Mouse (Mus musculus) right cerebral cortex, postnatal 14 days (tissue): Measurements from ENCODE around the gene Acyp2.
"Not testable (repeated sequence)": the region's sequence is repeated elsewhere in the genome, so short reads cannot be mapped to it uniquely, and the experiment has no call there.

Experiments used
- DNase-seq: peaks from one replicate; pipeline ENCODE4 v3.0.0; 2022

Gene Acyp2

DNA sequence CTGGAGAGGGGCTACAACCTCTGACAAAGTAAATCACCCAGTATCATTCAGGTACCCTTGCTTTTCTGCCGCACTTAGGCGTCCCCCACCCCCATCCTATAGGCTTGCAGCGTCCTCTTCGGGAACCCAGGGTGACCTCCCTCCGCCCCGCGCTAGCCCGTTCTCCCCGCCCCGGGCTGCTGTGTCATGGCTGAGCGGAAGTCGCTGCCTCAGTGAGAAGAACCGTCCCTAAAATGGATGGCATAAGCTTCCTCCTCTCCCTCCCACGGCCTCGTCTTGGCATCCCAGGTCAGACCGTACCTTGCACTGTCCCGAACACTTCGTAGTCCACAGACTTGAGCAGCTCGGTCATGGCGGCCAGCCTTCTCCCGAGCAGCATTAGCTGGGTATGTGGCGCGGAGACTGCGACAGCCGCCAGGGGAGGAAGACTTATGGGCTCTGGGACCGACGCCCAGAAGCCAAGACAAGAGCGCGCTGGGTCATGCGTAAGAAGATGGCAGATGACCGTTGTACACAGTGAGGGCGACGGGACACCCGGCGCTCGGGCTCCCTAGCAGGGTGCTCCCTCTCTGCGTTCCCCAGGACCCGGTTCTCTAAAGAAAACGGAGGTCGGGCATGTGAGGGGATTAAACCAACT, at the start of gene Acyp2:
Acyp2 (minus strand) TSS at position 587 of the 637 bp plus-strand sequence.
- peak; percentile 75 for DNase-seq

DNA sequence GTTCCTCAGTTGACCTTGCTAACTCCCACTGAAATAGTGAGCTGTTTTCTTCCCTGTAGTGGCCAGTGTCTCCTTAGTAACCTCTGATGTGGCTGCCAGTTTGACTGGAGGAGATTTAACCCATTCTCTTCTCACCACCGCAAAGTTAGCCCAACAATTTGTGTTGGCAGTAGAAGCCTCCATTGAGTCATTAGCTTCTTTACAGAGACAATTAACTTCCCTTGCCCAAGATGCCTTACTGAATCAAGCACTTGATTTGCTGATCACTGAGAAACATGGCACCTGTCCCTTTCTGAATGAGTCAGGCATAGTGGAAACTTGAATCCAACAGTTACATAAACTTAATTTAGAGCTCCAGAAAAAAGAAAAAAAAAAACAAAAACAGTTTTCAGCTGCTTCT, 40.0 kb upstream of the Acyp2 start:
- no peak for DNase-seq

- DNase-seq = peak; percentile 19
Measured at GRCm38 (mm10) chr11:30676086-30676485, 26.7 kb upstream of the Acyp2 start.

GRCm38 (mm10) chr11:30672719-30673118, 23.3 kb upstream of the Acyp2 start:
- DNase-seq = no peak

- DNase-seq = no peak
Measured at GRCm38 (mm10) chr11:30663001-30663400, 13.6 kb upstream of the Acyp2 start.

DNA sequence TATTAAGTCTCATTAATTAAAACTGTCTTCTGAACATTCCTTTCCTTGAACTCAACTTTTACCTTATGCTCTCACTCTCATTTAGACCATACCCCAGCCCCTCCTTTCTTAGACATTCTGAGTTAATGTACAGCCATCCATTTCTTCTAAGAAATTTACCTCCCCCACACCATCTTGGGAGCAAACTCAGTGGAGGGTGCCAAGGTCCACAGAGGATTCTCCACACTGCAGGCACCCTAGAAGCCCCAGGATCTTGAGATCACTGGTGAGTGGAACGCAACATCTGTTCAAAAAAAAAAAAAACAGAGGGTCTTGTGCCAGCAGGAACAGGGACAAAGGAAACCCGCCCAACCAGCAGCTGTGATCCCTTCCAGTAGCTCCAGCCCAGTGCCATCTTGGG, 13.2 kb upstream of the Acyp2 start:
- DNase-seq = no peak

DNA sequence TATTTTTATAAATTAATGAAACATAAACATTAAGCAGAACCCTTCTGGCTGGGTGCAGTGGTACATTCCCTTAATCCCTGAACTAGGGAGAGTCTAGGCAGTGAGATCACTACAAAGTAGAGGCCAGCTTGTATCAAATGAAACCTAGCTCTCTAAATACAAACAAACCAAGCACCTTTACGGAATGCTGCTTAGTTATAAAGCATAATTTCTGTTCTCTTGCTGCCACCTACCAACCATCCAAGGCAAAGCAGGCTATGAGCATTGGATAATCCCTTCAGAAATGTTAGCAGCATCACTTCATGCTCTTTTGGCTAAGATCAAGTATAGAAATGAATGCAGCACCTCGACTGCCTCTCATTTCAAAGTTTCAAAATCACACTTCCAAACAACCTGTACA, 7.7 kb upstream of the Acyp2 start:
- peak; percentile 12 for DNase-seq

DNA sequence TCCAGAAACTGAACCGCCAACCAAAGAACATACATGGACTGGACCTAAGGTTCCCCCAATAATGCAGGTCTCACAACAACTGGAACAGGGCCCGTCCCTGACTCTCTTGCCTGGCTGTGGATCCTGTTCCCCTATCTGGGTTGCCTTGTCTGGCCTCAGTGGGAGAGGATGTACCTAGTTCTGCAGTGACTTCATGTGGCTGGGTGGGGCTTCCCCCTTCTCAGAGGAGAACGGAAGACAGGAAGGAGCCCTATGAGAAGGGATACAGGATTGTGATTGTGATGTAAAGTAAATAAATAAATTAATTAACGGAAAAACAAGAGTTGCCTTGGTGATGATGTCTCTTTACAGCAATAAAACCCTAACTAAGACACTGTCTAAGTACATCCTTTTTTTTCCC, 6.7 kb upstream of the Acyp2 start:
- no peak for DNase-seq

DNA sequence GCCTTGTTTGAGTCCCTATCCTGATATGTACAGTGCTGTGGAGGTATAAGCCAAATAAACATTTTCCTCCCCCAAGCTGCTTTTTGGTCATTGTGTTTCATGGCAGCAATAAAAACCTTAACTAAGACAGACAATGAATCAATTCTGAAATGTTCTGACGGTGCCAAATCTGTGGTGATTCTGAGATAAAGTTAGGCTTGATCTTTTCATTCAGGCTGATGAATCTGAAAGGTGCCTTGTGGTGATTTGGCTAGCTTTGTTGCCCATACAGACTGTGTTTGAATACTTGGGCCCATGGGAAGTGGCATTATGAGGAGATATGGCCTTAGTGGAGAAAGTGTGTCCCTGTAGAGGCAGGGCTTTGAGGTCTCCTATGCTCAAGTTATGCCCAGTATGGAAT, 1.0 kb upstream of the Acyp2 start:
- DNase-seq = no peak

- DNase-seq = no peak
Measured at GRCm38 (mm10) chr11:30635674-30636073, 13.7 kb downstream of the Acyp2 start.

GRCm38 (mm10) chr11:30630514-30630913, 18.9 kb downstream of the Acyp2 start:
- no peak for DNase-seq

- no peak for DNase-seq
Measured at GRCm38 (mm10) chr11:30623218-30623617, 26.2 kb downstream of the Acyp2 start.

- not testable (repeated sequence) for DNase-seq
Measured at GRCm38 (mm10) chr11:30621386-30622363, 27.7 kb downstream of the Acyp2 start.

GRCm38 (mm10) chr11:30618235-30618634, 31.2 kb downstream of the Acyp2 start:
- DNase-seq = no peak

- DNase-seq = no peak
Measured at GRCm38 (mm10) chr11:30617571-30618097, 31.8 kb downstream of the Acyp2 start.

DNA sequence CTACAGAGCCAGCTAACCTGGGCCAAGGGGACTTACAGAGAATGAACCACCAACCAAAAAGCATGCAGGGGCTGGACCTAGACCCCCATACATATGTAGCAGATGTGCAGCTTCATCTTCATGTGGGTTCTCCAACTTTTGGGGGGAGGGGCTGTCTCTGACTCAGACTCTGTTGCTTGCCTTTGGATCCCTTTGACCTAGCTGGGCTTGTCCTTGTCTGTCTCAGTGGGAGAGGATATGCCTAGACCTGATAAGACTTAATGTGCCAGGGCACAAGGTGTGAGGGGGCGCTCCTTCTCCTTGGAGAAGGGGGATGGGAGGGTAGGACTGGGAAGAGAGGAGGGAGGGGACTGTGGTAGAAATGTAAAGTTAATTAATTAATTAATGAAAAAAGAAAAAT, 33.4 kb downstream of the Acyp2 start:
- no peak for DNase-seq

DNA sequence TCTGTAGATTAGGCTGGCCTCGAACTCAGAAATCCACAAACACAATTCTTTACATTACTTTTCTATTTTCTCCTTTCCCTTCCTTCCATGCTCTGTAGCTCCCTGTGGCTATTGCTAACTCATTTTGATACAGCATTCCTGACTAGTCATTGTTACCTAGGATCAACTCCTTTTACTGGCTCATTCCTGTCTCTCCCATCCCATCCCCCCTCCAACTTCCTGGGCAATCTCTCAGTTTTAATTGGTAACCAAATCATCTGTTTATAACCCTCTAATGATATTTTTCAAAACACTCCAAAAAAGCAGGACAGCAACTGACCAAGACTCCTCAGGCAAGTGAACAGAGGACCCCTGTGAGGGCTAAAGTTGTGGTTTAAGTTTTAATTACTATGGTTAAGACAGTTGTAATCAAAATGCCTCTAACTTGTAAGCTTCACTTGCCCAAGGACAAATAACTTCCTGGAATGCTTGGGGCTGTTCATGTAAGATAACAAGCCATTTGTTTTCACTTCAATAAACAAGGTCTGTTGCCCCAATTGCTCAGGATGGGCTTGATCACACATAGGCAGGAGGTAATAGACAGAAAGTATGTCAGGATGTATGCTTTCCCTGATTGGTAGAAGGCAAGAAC, 35.4 kb downstream of the Acyp2 start:
- no peak for DNase-seq

DNA sequence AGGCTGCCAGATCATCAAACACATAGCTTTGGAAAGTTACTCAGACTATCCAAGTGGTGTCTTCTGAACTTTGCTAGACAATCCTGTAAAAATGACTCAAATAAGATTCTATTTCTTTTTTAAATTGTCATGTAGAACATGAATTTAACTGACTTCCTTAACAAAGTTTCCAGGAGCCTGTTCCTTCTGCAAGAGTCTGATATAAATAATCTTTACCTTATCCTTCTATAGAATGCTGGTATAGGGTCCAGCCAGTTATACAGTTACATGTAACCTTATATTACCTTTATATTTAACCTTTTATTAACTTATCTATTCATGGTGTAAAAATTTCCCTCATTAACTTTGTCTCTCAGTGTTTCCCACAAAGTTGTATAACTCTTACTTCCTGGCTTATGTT, 36.7 kb downstream of the Acyp2 start:
- DNase-seq = no peak

GRCm38 (mm10) chr11:30609247-30609646, 40.1 kb downstream of the Acyp2 start:
- no peak for DNase-seq

DNA sequence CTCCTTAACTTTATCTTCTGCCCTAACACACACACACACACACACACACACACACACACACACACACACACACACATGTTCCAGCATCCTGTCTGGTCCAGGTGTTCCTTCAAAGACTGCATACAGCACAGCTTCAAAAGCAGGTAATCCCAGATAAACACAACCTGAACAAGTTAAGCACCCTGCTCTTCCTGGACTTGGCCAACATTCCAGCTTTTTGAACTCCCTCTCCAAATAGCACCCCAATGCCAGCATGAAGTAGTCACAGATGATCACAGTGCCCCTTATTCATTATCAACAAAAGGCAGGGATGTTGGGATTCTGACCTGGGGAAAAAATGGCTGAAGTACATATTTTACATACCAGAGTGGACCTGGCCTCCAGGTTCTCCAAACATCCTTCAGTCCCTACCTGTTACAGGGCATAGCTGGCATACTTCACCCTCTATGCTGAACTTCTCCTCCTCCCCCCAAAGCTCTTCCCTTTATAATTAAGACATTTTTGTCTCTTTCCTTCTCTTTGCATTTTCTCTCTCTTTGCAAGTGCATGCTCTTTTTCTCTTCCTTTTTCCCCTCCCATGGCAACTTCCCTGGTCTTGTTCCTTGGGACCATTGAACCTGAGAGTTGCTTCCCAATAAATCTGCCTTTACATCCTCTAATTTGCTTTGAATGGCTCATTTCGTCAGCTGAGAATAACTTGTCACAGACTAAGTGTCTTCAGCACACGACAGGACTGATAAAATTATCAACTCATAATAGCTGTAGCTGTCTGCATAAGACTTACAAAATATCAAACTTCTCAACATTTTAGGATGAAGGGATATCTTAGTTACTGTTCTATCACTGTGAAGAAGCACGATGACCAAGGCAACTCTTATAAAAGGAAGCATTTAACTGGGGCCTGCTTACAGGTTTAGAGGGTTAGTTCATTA, 41.5 kb downstream of the Acyp2 start:
- no peak for DNase-seq

- DNase-seq = no peak
Measured at GRCm38 (mm10) chr11:30597259-30597658, 52.1 kb downstream of the Acyp2 start.

DNA sequence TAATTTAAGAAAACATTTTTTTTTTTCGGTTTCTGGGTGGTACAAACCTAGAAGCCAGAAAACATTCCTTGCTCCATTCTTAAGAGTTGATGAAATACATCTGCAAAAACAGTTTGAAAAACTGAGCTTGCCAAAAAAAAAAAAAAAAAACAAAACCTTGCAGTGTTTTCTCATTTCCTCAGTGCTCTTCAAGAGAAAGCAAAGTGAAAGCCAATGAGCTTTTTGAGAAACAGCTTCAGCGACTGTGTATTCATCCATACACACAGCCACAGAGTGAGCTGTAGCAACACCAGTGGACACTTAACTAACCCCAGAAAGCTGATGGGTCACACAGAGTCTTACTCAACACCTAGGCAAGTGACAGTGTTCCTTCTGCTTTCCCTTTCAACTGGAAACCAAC, 69.4 kb downstream of the Acyp2 start:
- DNase-seq = no peak
